Mouse (Mus musculus) urinary bladder, postnatal 14 days (tissue): Measurements from ENCODE around the gene Spint1.

Experiments used
- DNase-seq: peaks from one replicate; pipeline ENCODE4 v3.0.0; 2021; ENCODE audit warnings: low spot score

Gene Spint1

DNA sequence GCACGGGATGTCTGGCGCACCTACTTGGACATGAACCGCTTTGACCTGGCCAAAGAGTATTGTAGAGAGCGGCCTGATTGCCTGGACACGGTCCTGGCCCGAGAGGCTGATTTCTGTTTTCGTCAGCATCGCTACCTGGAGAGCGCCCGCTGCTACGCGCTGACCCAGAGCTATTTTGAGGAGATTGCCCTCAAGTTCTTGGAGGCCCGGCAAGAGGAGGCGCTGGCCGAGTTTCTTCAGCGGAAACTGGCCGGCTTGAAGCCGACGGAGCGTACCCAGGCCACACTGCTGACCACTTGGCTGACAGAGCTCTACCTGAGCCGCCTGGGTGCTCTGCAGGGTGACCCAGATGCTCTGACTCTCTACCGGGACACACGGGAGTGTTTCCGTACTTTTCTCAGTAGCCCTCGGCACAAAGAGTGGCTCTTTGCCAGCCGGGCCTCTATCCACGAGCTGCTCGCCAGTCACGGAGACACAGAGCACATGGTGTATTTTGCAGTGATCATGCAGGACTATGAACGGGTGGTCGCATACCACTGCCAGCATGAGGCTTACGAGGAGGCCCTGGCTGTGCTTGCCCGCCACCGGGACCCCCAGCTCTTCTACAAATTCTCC, 56.7 kb downstream of the Spint1 start:
- no peak for DNase-seq

DNA sequence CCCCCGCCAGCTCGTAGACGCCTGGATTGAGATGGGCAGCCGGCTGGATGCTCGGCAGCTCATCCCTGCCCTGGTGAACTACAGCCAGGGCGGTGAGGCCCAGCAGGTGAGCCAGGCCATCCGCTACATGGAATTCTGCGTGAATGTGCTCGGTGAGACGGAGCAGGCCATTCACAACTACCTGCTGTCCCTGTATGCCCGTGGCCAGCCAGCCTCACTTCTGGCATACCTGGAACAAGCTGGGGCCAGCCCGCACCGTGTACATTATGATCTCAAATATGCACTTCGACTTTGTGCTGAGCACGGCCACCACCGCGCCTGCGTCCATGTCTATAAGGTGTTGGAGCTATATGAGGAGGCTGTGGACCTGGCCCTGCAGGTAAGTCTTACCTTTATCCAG, 57.2 kb downstream of the Spint1 start:
- no peak for DNase-seq

DNA sequence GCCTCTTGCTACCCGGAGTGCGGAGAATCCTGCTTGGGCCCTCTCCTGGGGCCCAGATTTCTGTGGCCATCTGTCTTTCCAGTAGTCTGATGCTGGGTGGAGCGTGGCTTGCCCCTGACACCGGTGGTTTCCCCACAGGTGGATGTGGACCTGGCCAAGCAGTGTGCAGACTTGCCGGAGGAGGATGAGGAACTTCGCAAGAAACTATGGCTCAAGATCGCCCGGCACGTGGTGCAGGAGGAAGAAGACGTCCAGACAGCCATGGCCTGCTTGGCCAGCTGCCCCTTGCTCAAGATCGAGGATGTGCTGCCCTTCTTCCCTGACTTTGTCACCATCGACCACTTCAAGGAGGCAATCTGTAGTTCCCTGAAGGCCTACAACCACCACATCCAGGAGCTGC, 59.6 kb downstream of the Spint1 start:
- DNase-seq, result no peak

DNA sequence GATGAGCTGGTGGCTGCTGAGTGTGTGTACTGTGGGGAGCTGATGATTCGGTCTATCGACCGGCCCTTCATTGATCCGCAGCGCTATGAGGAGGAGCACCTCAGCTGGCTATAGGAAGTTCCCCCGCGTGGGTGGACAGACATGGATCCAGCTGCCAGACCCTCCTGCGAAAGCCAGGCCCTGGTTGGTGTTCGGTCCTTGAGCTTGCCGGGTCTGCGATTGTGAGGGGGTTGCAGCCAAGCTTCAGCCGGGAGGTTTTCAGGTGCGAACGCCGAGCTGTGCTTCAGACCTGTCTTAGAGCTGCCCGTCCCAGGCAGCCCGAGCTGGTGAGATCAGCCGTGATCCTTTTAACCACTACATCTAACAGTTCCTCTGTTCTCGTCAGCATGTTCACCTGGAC, 60.3 kb downstream of the Spint1 start:
- DNase-seq, result no peak

DNA sequence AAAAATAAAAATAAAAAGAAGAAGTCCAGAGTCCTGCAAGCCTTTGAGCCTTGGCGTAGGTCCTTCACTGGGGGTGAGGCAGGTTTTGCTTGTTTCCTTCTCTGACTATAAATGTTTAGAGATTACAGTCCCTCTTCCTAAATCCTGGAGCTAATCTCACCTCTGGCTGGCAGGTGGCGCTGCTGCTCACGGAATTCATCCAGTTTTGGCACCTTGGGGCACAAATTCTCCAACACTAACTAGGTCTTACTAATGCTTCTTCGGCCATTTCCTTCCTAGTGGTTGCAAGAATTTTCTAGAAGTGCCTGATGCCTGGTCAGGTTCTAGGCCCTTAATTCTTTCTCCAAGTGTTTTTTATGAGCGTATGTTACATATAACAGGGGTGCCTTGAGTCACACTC, 61.2 kb downstream of the Spint1 start:
- peak; percentile 60 for DNase-seq

DNA sequence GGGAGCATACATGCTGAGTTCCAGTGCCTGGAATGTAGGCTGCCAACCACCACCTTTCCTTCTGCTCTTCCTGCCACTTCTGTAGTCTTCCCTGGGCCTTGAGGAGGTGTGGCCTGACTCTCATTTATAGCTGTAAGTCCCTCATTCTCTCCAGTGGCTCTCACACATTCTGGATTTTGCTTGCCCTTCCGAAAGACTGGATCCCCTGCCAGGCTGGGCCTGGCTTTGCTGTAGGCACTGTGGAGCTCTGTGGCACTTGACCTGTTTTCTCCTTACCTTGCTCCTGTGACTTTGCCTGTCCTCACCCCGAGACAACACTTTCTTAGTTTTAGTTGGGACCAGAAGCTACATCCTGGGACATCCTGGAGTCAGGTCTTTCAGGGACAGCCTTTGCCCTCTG, 61.7 kb downstream of the Spint1 start:
- DNase-seq, result no peak
